In the genomic region with DNA sequence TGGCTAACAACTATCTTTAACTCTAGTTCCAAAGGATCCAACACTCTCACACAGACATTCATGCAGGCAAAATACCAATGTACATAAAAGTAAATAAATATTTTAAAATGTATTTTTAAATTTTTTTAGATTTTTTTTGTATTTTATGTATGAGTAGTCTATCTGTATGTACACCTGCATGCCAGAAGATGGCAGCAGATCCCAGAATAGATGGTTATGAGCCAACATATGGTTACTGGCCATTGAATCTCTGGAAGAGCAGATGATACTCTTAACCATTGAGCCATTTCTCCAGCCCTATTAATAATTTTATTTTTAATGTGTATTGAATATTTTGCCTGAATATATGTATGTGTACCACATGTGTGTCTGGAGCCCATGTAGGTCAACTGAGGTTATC, we compare ENCODE assay signal across 9 mouse cellular contexts. TPM values are rescaled to one million over a fixed set of nuclear protein-coding genes. Genes with fewer than 3 reads are reported as not detected.
DNase-seq lines count a peak whose midpoint lies in the region; ATAC-seq and TF ChIP-seq lines count a peak whose summit lies in the region.
"Had no signal": no experiment of that assay in that cellular context is flagged by ENCODE, and none has a peak within 500 bp of the region (broad histone marks: within the 10 kb centered on the region; RNA-seq: fewer than 3 reads in every experiment).

No protein-coding gene starts in this region.

- H3K4me1 ChIP-seq in liver, postnatal 0 days (ENCODE audit: insufficient read depth) = peaks cover 7% of the 10 kb centered on the region

- no peak for TF ChIP-seq EP300 in liver, postnatal 0 days (IDR thresholded peaks at IDR 0.05; ENCODE audit: low read depth)

- H3K4me2 ChIP-seq in liver, postnatal 0 days (ENCODE audit: low read depth, low read length) = no peak overlapping the region

- no peak overlapping the region for H3K27ac ChIP-seq in liver, postnatal 0 days (ENCODE audit: low read depth)

- peak; percentile 71 for TF ChIP-seq CTCF in liver, postnatal 0 days (IDR thresholded peaks at IDR 0.05; ENCODE audit: low read depth)

- H3K4me3 ChIP-seq in liver, postnatal 0 days (ENCODE audit: low read depth, low read length) = no peak overlapping the region

- no peak overlapping the region for H3K9ac ChIP-seq in liver, postnatal 0 days (replicated peaks)

- no peak for ATAC-seq in liver, postnatal 0 days

- no peaks in the 10 kb centered on the region for H3K9me3 ChIP-seq in liver, postnatal 0 days (ENCODE audit: low read length)

- peak; percentile 24 for DNase-seq in gastrocnemius, adult 18-20 months (ENCODE audit: low spot score)
- DNase-seq in gastrocnemius, postnatal 4 days (ENCODE audit: low spot score in 2 of 2) = no peak
- peak; percentile 39 for DNase-seq in right cerebral cortex, adult 18-20 months
- no peak for DNase-seq in right cerebral cortex, postnatal 25 days
- DNase-seq in c-Kit-positive CD71-positive TER-119-negative erythroid progenitor cells, embryonic 14.5 days (ENCODE audit: low read depth) = peak; percentile 54
- peak; percentile 46 for DNase-seq in liver, postnatal 0 days
- DNase-seq in neural tube, embryonic 10.5 days (ENCODE audit: extremely low spot score, low spot score) = no peak
- no peak for DNase-seq in layer of hippocampus, postnatal 36 days

- no peaks in the 10 kb centered on the region for H3K36me3 ChIP-seq in liver, postnatal 0 days (replicated peaks; ENCODE audit: insufficient read depth, low read length)

- no peaks in the 10 kb centered on the region for H3K27me3 ChIP-seq in liver, postnatal 0 days (ENCODE audit: insufficient read depth, low read length)

RNA-seq across cellular contexts. Expression of a gene that starts 8.1 kb away (rescaled TPM):
- 10 to 100 TPM; 15.7 to 16.4 TPM for total RNA-seq in gastrocnemius, adult 18-20 months (2021)
- 10 to 100 TPM; 18.9 to 20.0 TPM for total RNA-seq in gastrocnemius, postnatal 4 days (2021)
- polyA plus RNA-seq in liver, postnatal 0 days (2015; fragmentation: Nextera tagmentation; extraction: Ambion mirVana) = 25.4 and 27.4 TPM in 2 replicates
- 10 to 100 TPM; 33.9 to 37.3 TPM for total RNA-seq in layer of hippocampus, postnatal 36 days (2021)

RNA-seq across cellular contexts. Expression of a gene that starts 8.7 kb away (rescaled TPM):
- total RNA-seq in gastrocnemius, adult 18-20 months (2021) = under 1 TPM; 0.21 to 0.36 TPM
- total RNA-seq in gastrocnemius, postnatal 4 days (2021) = 10 to 100 TPM; 13.0 to 20.5 TPM
- polyA plus RNA-seq in liver, postnatal 0 days (2015; fragmentation: Nextera tagmentation; extraction: Ambion mirVana) = 7.3 and 7.8 TPM in 2 replicates
- 1 to 10 TPM; 1.4 to 1.8 TPM for total RNA-seq in layer of hippocampus, postnatal 36 days (2021)

RNA-seq across cellular contexts. Expression of a gene that starts 17.0 kb away (rescaled TPM):
- total RNA-seq in gastrocnemius, adult 18-20 months (2021) = not detected
- total RNA-seq in gastrocnemius, postnatal 4 days (2021) = not detected
- polyA plus RNA-seq in liver, postnatal 0 days (2015; fragmentation: Nextera tagmentation; extraction: Ambion mirVana) = not detected in 2 replicates
- not detected for total RNA-seq in layer of hippocampus, postnatal 36 days (2021)
- total RNA-seq: left cerebral cortex, postnatal 25 days had no signal

RNA-seq across cellular contexts. Expression of a gene that starts 30.1 kb away (rescaled TPM):
- total RNA-seq in gastrocnemius, adult 18-20 months (2021) = 10 to 100 TPM in 1 of 2 experiments, 1 to 10 TPM in 1; 5.9 to 11.6 TPM
- 10 to 100 TPM; 21.3 to 27.8 TPM for total RNA-seq in gastrocnemius, postnatal 4 days (2021)
- polyA plus RNA-seq in liver, postnatal 0 days (2015; fragmentation: Nextera tagmentation; extraction: Ambion mirVana) = 2.4 and 2.6 TPM in 2 replicates
- 1 to 10 TPM; 8.3 to 10.0 TPM for total RNA-seq in layer of hippocampus, postnatal 36 days (2021)

RNA-seq across cellular contexts. Expression of a gene that starts 38.5 kb away (rescaled TPM):
- 100 to 1,000 TPM; 264 to 302 TPM for total RNA-seq in gastrocnemius, adult 18-20 months (2021)
- total RNA-seq in gastrocnemius, postnatal 4 days (2021) = 100 to 1,000 TPM; 331 to 348 TPM
- 172 and 179 TPM in 2 replicates for polyA plus RNA-seq in liver, postnatal 0 days (2015; fragmentation: Nextera tagmentation; extraction: Ambion mirVana)
- 100 to 1,000 TPM; 400 to 436 TPM for total RNA-seq in layer of hippocampus, postnatal 36 days (2021)

Comparison
In these comparisons a context has a peak if more than half of its experiments do, and no peak if none do; other contexts are left out.
1. DNase-seq: peak in gastrocnemius, adult 18-20 months (single experiment), right cerebral cortex, adult 18-20 months (single experiment), c-Kit-positive CD71-positive TER-119-negative erythroid progenitor cells, embryonic 14.5 days (single experiment) and liver, postnatal 0 days (single experiment); none in gastrocnemius, postnatal 4 days (0 of 2), right cerebral cortex, postnatal 25 days (single experiment), neural tube, embryonic 10.5 days (single experiment) and layer of hippocampus, postnatal 36 days (0 of 2).
2. RNA of a gene that starts 8.7 kb away (total RNA-seq): 13.0 to 20.5 TPM in gastrocnemius, postnatal 4 days; 1.4 to 1.8 TPM in layer of hippocampus, postnatal 36 days and 0.21 to 0.36 TPM in gastrocnemius, adult 18-20 months; every median in the first group is over 4 times any median in the second.